Mouse (Mus musculus) midbrain, embryonic 16.5 days (tissue): ENCODE results near the gene 1700001O22Rik. TPM values are rescaled to one million over a fixed set of nuclear protein-coding genes. Genes with fewer than 3 reads are reported as not detected.
A peak's percentile ranks its signal among the peaks of the same experiment; 100 is the strongest.

ENCODE experiments used
- ATAC-seq: fragments of 200-750 bp; cut with Nextera tagmentation; 2 replicates; pipeline ENCODE4 v1.8.0; 2017; ENCODE audit warnings: moderate TSS enrichment
- H3K27ac ChIP-seq: fragments of 300-500 bp; sonication (generic); 2 replicates; pipeline ENCODE4 v1.5.1; 2014; ENCODE audit warnings: mild to moderate bottlenecking, low read length, mixed read lengths
- H3K27me3 ChIP-seq: fragments of 300-500 bp; sonication (generic); 2 replicates; pipeline ENCODE4 v1.6.1; 2014; ENCODE audit warnings: low read depth, low read length, mixed read lengths; ENCODE audit not compliant: control insufficient read depth, insufficient read depth
- H3K36me3 ChIP-seq: fragments of 300-500 bp; sonication (generic); 2 replicates; pipeline ENCODE4 v1.6.1; 2014; ENCODE audit warnings: mild to moderate bottlenecking, low read length, moderate library complexity, mixed read lengths; ENCODE audit not compliant: control insufficient read depth, insufficient read depth
- H3K4me1 ChIP-seq: fragments of 300-500 bp; sonication (generic); 2 replicates; pipeline ENCODE4 v1.6.1; 2014; ENCODE audit warnings: mild to moderate bottlenecking, low read length, mixed read lengths; ENCODE audit not compliant: control insufficient read depth, insufficient read depth
- H3K4me2 ChIP-seq: fragments of 300-500 bp; sonication (generic); 2 replicates; pipeline ENCODE4 v1.6.1; 2014; ENCODE audit warnings: mild to moderate bottlenecking, low read length, mixed read lengths
- H3K4me3 ChIP-seq: fragments of 300-500 bp; sonication (generic); 2 replicates; pipeline ENCODE4 v1.5.1; 2014; ENCODE audit warnings: low read depth, mild to moderate bottlenecking, low read length, moderate library complexity, mixed read lengths
- H3K9ac ChIP-seq: fragments of 300-500 bp; sonication (generic); 2 replicates; pipeline ENCODE4 v1.6.1; 2014; ENCODE audit warnings: low read depth, low read length, mixed read lengths
- H3K9me3 ChIP-seq: fragments of 300-500 bp; sonication (generic); replicated peaks from 2 replicates; pipeline ENCODE4 v1.6.1; 2014; ENCODE audit warnings: mild to moderate bottlenecking, low read length, mixed read lengths; ENCODE audit not compliant: control insufficient read depth, poor library complexity, severe bottlenecking
- WGBS: fragments of 180-500 bp; shearing (Covaris S2); extraction: QIAGEN DNeasy Blood & Tissue Kit; methylation state at CpG from one replicate; pipeline ENCODE4 v1.1.7; 2014; 5-methylcytosine and 5-hydroxymethylcytosine counted together
- polyA plus RNA-seq: library from polyadenylated mRNA; unstranded; fragments of >200 nt; fragmentation: Nextera tagmentation; extraction: Ambion mirVana; gene quantifications from 2 replicates; pipeline ENCODE4 v1.2.1, GENCODE M21; 2015

Gene 1700001O22Rik
- polyA plus RNA-seq = 0.99 and 2.1 TPM in 2 replicates

- no peak for ATAC-seq
- Histone ChIP-seq H3K4me2 (no peak within 1 kb of the TSS), H3K27me3 (peaks cover 8% of the 10 kb centered on the region), H3K4me3 (no peak within 1 kb of the TSS), H3K4me1 (peaks cover 10% of the 10 kb centered on the region), H3K9ac (no peak within 1 kb of the TSS), H3K27ac (no peak within 1 kb of the TSS), H3K36me3 (no peaks in the 10 kb centered on the region), H3K9me3 (no peaks in the 10 kb centered on the region)
- 86% methylated on average over 3 of the region's 3 CpGs for WGBS
Observed at GRCm38 (mm10) chr2:30803604-30804003, at the start of gene 1700001O22Rik. Gene 1700001O22Rik, minus strand, starts transcription at chr2:30803661.

- no peak overlapping the region for H3K4me2 ChIP-seq
- H3K27ac ChIP-seq = no peak overlapping the region
- H3K36me3 ChIP-seq = no peaks in the 10 kb centered on the region
- no peaks in the 10 kb centered on the region for H3K27me3 ChIP-seq
- no peak overlapping the region for H3K4me3 ChIP-seq
- 33% methylated on average over 20 of the region's 20 CpGs for WGBS
- H3K9ac ChIP-seq = no peak overlapping the region
- H3K4me1 ChIP-seq = peaks cover 9% of the 10 kb centered on the region
- ATAC-seq = no peak
- H3K9me3 ChIP-seq = no peaks in the 10 kb centered on the region
Observed at GRCm38 (mm10) chr2:30852771-30853313, 49.4 kb upstream of the 1700001O22Rik start.

- Histone ChIP-seq H3K9me3 (no peaks in the 10 kb centered on the region), H3K27me3 (peaks cover 6% of the 10 kb centered on the region; the same call in 1 of the 2 replicates), H3K4me2 (no peak overlapping the region), H3K9ac (no peak overlapping the region), H3K36me3 (no peaks in the 10 kb centered on the region), H3K27ac (no peak overlapping the region), H3K4me3 (no peak overlapping the region), H3K4me1 (peaks cover 3% of the 10 kb centered on the region)
- WGBS = 82% methylated on average over 6 of the region's 6 CpGs
- no peak for ATAC-seq
Observed at GRCm38 (mm10) chr2:30850581-30850980, 47.1 kb upstream of the 1700001O22Rik start.

GRCm38 (mm10) chr2:30848184-30848583 is 44.7 kb upstream of the 1700001O22Rik start:
- ATAC-seq = no peak
- no peak overlapping the region for H3K4me3 ChIP-seq
- H3K9me3 ChIP-seq = no peaks in the 10 kb centered on the region
- WGBS = 58% methylated on average over 8 of the region's 8 CpGs
- H3K4me1 ChIP-seq = peaks cover 10% of the 10 kb centered on the region
- H3K36me3 ChIP-seq = no peaks in the 10 kb centered on the region
- no peak overlapping the region for H3K9ac ChIP-seq
- no peak overlapping the region for H3K27ac ChIP-seq
- H3K27me3 ChIP-seq = peaks cover 19% of the 10 kb centered on the region
- no peak overlapping the region for H3K4me2 ChIP-seq

DNA sequence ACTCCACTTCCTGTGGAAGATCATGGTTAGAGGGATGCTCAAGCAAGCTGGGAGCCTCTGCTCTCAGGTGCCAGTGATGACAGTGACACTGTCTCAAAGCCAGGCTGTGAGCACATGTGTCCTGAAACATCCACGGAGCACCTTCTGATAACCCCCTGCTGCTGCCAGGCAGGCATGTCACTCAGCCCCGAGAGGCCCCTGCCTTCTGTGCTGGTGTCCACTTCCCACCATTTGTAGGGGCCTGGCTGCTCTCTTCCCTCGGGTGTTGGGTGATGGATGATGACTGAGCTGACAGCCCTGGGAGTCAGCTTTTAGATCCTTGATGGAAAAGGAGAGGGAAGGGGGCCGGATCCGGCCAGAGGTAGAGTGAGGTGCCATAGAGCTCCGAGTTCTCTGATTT is 43.3 kb upstream of the 1700001O22Rik start:
- H3K27me3 ChIP-seq = peaks cover 19% of the 10 kb centered on the region
- WGBS = 52% methylated on average over 6 of the region's 6 CpGs
- H3K4me3 ChIP-seq = no peak overlapping the region
- no peak overlapping the region for H3K9ac ChIP-seq
- H3K4me2 ChIP-seq = no peak overlapping the region
- ATAC-seq = no peak
- H3K27ac ChIP-seq = no peak overlapping the region
- no peaks in the 10 kb centered on the region for H3K36me3 ChIP-seq
- H3K9me3 ChIP-seq = no peaks in the 10 kb centered on the region
- H3K4me1 ChIP-seq = peaks cover 7% of the 10 kb centered on the region

DNA sequence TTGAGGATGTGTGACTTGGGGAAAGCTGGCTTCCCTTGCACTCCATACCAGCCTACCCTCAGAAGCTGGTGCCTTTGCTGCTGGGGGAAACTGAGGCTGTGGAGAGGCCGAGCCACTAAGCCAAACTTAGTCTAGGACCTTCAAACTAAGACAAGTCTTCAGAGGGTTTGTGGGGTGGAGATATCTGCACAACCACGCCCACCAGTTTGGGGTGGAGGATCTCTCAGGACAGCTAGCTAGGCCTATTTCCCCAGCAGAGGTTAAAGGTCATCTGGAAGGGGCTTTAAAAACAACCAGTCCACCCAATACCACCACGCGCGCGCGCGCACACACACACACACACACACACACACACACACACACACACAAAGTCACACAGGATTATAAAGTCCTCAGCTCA is 42.8 kb upstream of the 1700001O22Rik start:
- H3K27me3 ChIP-seq = peaks cover 19% of the 10 kb centered on the region
- no peak overlapping the region for H3K4me3 ChIP-seq
- H3K9ac ChIP-seq = no peak overlapping the region
- ATAC-seq = no peak
- WGBS = 88% methylated on average over 8 of the region's 8 CpGs
- H3K27ac ChIP-seq = no peak overlapping the region
- H3K9me3 ChIP-seq = no peaks in the 10 kb centered on the region
- no peaks in the 10 kb centered on the region for H3K36me3 ChIP-seq
- no peak overlapping the region for H3K4me2 ChIP-seq
- H3K4me1 ChIP-seq = peaks cover 7% of the 10 kb centered on the region

DNA sequence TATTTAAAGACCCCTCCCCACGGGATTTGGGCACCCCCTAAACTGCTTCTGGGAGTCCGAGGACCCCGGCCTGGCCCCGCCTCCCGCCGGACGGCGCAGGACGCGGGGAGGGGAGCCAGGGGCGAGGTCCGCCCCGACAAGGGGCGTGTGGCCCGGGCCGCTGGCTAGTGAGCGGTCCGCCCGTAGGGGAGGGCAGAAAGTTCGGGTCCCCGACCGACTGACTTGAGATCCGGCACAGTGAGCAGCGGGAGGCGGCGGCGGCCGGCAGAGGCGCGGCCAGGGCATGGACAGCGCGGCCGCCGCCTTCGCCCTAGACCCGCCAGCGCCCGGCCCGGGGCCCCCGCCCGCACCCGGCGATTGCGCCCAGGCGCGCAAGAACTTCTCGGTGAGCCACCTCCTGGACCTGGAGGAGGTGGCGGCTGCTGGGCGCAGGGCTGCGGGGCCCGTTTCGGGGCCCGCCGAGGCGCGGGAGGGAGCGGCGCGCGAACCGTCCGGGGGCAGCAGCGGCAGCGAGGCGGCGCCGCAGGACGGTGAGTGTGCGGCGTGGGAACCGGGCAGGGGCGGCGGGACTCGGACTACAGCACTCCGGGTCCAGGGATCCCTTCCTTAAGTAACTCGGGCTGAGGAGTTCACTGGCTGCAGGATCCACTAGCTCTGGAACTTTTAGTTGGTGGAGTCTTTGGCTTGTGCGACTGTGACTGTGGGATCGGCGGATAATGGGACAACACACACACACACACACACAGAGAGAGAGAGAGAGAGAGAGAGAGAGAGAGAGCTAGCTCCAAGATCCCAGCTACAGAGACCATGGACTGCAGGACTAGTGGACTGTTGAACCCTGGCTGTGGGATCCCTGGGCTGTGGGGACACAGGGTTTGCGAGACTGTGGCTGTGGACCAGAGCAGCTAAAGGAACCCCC is 42.0 kb upstream of the 1700001O22Rik start:
- H3K36me3 ChIP-seq = no peaks in the 10 kb centered on the region
- peak overlapping the region; percentile 57 for H3K9ac ChIP-seq
- no peak overlapping the region for H3K27ac ChIP-seq
- peaks cover 7% of the 10 kb centered on the region for H3K4me1 ChIP-seq
- ATAC-seq = no peak
- H3K27me3 ChIP-seq = peaks cover 19% of the 10 kb centered on the region
- peak overlapping the region; percentile 74 for H3K4me2 ChIP-seq
- peak overlapping the region; percentile 40 for H3K4me3 ChIP-seq
- H3K9me3 ChIP-seq = no peaks in the 10 kb centered on the region
- whole genome bisulfite sequencing = 2% methylated on average over 52 of the region's 80 CpGs

DNA sequence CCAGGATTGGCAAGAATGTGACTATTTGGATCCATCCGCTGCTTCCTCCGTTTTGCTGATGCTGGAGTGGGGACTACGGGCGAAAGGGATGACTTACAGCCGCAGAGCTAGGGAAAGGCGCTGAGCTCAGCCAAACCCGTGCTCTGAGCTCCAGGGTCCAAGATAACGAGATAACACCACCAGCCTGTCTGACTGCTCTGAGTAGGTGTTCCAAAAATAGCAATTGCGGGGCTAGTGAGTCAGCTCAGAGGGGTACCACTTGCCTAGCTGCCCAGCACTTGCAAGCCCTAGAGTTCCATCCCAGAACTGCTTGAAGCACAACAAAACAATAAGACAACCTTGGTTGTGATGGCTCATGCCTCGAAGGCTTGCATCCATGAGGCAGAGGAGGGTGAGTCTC is 39.2 kb upstream of the 1700001O22Rik start:
- Histone ChIP-seq H3K36me3 (no peaks in the 10 kb centered on the region), H3K4me2 (no peak overlapping the region), H3K27ac (no peak overlapping the region), H3K9ac (no peak overlapping the region), H3K27me3 (peaks cover 19% of the 10 kb centered on the region), H3K4me3 (no peak overlapping the region), H3K9me3 (no peaks in the 10 kb centered on the region), H3K4me1 (peaks cover 7% of the 10 kb centered on the region)
- 58% methylated on average over 10 of the region's 10 CpGs for WGBS
- no peak for ATAC-seq
